Mouse (Mus musculus) cerebellum, adult 2 months (tissue): ENCODE measurements at regions not wholly inside any gene's neighbourhood (a gene's known extent, or its start where the extent isn't known, plus 50 kb on each side); places are given as distances from the start of the nearest gene placed in this dataset.

Source experiments
- DNase-seq, 2 experiments: peaks; one replicate each; pipeline ENCODE4 v3.0.0; 2021
- H3K27ac ChIP-seq: fragments of 200-500 bp; 2 replicates; pipeline ENCODE4 v1.5.1; 2012; ENCODE audit warnings: low read length, control low read depth, inconsistent platforms; ENCODE audit not compliant: insufficient read depth
- H3K27me3 ChIP-seq: fragments of 200-500 bp; 2 replicates; pipeline ENCODE4 v1.6.1; 2012; ENCODE audit warnings: inconsistent platforms, mild to moderate bottlenecking, low read length, moderate library complexity; ENCODE audit not compliant: control insufficient read depth, insufficient read depth
- H3K4me1 ChIP-seq: fragments of 200-500 bp; 2 replicates; pipeline ENCODE4 v1.6.1; 2011; ENCODE audit warnings: low read length; ENCODE audit not compliant: control insufficient read depth, insufficient read depth
- H3K4me3 ChIP-seq: fragments of 200-500 bp; replicated peaks from 2 replicates; pipeline ENCODE3; 2011; ENCODE audit warnings: mild to moderate bottlenecking, low read depth, low read length, control low read depth; ENCODE audit not compliant: insufficient read depth
- CTCF ChIP-seq: fragments of 200-500 bp; IDR thresholded peaks from 2 replicates; pipeline ENCODE4 v1.5.1; 2011; ENCODE audit warnings: low read depth, mild to moderate bottlenecking, control low read depth, low read length, moderate library complexity, borderline replicate concordance; ENCODE audit not compliant: insufficient read depth
- POLR2A ChIP-seq: fragments of 200-500 bp; IDR thresholded peaks from 2 replicates; pipeline ENCODE4 v1.6.1; 2011; ENCODE audit warnings: low read length, control low read depth, borderline replicate concordance; ENCODE audit not compliant: insufficient read depth
- WGBS: fragments of 180-500 bp; shearing (Covaris S2); methylation state at CpG from one replicate; pipeline ENCODE4 v1.1.7; 2018; 5-methylcytosine and 5-hydroxymethylcytosine counted together

DNA sequence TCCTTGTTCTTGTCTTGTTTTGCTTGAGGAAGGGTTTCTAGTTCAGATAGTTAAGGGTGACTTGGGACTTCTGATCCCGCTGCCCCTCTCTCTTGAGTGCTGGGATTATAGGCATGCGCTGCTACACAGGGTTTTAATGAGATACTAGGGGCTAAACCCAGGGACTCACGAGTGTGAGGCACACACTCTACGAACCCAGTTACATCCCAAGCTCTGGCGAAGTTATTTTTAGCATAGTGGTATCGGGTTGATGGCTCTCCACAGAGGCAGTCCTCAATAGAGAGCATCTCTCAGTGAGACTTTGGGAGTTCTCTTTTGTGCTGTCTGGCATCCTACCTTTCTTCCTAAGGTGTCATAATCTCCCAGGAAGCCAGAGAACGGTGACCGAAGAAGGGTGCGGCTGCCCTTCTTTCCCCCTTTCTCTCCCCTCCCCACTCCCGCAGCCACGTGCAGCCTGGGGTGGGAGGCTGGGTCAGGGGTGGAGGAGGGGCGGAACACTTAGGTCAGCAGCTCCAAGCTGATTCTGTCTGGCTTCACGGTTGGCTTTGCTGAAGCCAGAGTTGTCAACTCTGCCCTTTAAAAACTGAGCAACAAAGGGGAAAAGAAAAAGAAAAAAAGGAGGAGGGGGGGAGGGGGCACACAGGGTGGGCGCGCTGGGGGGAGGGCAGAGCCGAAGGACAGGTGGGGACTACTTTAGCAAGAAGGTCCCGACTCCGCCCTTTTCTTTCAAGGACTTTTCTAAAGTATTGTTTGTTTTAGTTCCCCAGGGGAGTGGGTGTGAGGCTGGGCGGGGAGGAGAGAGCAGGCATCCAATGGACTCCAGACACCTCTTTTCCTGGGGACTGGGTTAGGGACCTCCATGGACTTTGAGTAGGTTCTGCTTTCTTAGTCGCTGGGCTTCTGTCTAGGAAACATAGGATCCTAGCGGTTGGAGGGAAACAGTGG, 70.4 kb upstream of the Igfbp5 start:
- DNase-seq, result no peak
- TF ChIP-seq CTCF, result no peak
- no peak for TF ChIP-seq POLR2A
- no peaks in the 10 kb centered on the region for H3K27me3 ChIP-seq
- no peak overlapping the region for H3K4me3 ChIP-seq
- H3K27ac ChIP-seq, result no peak overlapping the region
- H3K4me1 ChIP-seq, result no peaks in the 10 kb centered on the region
- 33% methylated on average over 21 of the region's 21 CpGs for WGBS

DNA sequence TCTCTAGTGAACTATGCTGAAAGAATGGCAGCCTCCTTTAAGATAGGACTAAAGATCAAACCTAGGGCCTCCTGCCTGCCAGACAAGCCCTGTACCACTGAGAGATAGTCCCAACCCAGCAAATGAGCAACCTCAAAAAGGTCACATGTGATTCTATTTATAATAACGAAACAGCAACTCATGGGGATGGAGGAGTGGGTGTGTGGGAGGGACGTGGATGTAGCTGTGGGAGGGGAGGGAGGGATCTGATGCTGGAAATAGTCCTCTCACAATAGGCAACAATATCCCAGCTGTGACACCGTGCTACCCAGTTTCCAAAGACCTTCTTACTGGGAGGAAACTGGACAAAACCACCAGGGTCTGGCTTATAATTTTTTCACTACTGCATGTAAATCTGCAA, 69.5 kb upstream of the Igfbp5 start:
- H3K4me1 ChIP-seq, result no peaks in the 10 kb centered on the region
- no peak for TF ChIP-seq CTCF
- no peak for TF ChIP-seq POLR2A
- DNase-seq, result no peak
- no peak overlapping the region for H3K27ac ChIP-seq
- no peak overlapping the region for H3K4me3 ChIP-seq
- H3K27me3 ChIP-seq, result no peaks in the 10 kb centered on the region
- 64% methylated on average over 3 of the region's 3 CpGs for WGBS

DNA sequence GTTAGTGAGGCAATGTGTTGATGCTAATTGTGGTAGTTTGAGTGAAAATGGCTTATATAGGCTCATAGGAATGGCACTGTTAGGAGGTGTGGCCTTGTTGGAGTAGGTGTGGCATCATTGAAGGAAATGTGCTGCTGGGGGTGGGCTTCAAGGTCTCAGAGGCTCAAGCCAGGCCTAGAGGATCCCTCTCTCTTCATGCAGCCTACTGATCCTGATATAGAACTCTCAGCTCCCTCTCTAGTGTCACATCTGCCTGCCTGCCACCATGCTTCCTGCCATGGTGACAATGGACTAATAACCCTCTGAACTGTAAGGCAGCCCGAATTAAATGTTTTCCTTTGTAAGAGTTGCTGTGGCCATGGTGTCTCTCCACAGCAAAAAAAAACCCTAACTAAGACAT, 68.4 kb upstream of the Igfbp5 start:
- WGBS, result 90% methylated on average over 1 of the region's 1 CpGs
- no peak for DNase-seq
- Histone ChIP-seq H3K4me1 (no peaks in the 10 kb centered on the region), H3K27ac (no peak overlapping the region), H3K27me3 (no peaks in the 10 kb centered on the region), H3K4me3 (no peak overlapping the region)
- TF ChIP-seq POLR2A, result no peak

DNA sequence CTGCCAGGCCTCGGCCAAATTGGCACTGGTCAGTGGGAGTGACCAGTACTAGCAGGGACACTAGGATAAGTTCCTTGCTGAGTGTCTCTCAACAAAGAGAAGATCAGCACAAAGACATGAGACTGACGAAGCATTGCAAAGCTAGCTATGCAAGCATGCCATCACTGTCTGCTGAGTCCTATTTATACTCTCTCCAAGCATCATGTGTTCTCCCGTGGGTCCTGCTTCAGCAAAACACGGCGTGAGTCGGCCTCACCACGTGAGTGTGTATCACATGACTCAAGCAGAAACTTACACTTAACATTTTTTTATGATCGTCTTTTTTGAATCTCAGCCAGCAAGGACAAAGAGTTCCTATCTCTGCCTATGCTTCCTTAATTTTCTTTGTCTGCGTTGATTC, 67.7 kb upstream of the Igfbp5 start:
- WGBS, result 67% methylated on average over 9 of the region's 9 CpGs
- Histone ChIP-seq H3K27ac (no peak overlapping the region), H3K4me1 (no peaks in the 10 kb centered on the region), H3K4me3 (no peak overlapping the region), H3K27me3 (no peaks in the 10 kb centered on the region)
- DNase-seq, result no peak
- TF ChIP-seq CTCF, result no peak
- no peak for TF ChIP-seq POLR2A

DNA sequence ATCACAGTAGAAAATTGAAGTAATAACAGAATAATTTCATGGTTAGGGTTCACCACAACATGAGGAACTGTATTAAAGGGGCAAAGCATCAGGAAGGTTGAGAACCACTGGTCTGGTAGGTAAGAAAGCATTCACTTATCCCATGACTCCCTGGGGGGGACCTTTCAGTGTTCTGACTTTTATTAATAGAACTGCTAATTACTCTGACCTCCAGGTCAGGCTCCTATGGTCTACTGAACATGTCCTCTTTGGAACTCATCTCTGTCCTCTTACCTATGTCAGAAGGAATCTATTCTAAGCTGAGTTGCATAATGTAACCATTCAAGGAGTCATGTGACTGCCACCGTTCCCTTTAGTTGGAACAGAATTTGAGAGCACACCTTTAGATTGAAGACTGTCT, 65.3 kb upstream of the Igfbp5 start:
- DNase-seq, result no peak
- Histone ChIP-seq H3K27ac (no peak overlapping the region), H3K27me3 (no peaks in the 10 kb centered on the region), H3K4me3 (no peak overlapping the region), H3K4me1 (no peaks in the 10 kb centered on the region)
- TF ChIP-seq CTCF (no peak), POLR2A (no peak)
- WGBS, result 74% methylated on average over 1 of the region's 1 CpGs

- Histone ChIP-seq H3K27ac (no peak overlapping the region), H3K27me3 (no peaks in the 10 kb centered on the region), H3K4me1 (no peaks in the 10 kb centered on the region), H3K4me3 (no peak overlapping the region)
- WGBS, result 69% methylated on average over 5 of the region's 5 CpGs
- TF ChIP-seq CTCF, result no peak
- TF ChIP-seq POLR2A, result no peak
- DNase-seq, result peak in 1 of 2 experiments; percentile 46
Observed at GRCm38 (mm10) chr1:72936681-72937465, 62.2 kb upstream of the Igfbp5 start.

- H3K4me1 ChIP-seq, result no peaks in the 10 kb centered on the region
- H3K4me3 ChIP-seq, result no peak overlapping the region
- H3K27me3 ChIP-seq, result no peaks in the 10 kb centered on the region
- 59% methylated on average over 5 of the region's 5 CpGs for WGBS
- no peak for DNase-seq
- TF ChIP-seq CTCF, result no peak
- TF ChIP-seq POLR2A, result no peak
- no peak overlapping the region for H3K27ac ChIP-seq
Observed at GRCm38 (mm10) chr1:72936231-72936630, 61.5 kb upstream of the Igfbp5 start.

DNA sequence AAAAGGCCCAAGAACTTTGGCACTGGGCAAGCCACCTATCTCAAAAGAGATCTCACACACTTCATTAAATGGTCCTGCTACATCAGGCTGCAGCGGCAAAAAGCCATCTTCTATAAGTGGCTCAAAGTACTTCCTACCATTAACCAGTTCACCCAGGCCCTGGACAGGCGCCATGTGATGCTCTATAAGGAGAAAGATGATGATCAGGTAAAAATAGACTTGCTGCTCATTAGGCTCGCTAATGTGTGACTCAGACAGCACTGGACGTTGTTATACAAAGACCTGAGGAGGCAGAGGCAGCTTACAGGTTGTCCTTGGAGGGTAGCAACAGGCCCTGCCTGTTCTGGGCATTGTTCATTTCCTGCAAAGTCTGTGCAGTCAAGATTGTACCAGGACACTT, 60.4 kb upstream of the Igfbp5 start:
- H3K27me3 ChIP-seq, result no peaks in the 10 kb centered on the region
- no peak for DNase-seq
- no peak overlapping the region for H3K4me3 ChIP-seq
- H3K4me1 ChIP-seq, result no peaks in the 10 kb centered on the region
- no peak overlapping the region for H3K27ac ChIP-seq
- 85% methylated on average over 4 of the region's 4 CpGs for WGBS
- no peak for TF ChIP-seq CTCF
- TF ChIP-seq POLR2A, result no peak
